Mouse (Mus musculus) ES-E14 (cell line): Measurements from ENCODE around the gene Slc9b1.

Experiments
- CHD2 ChIP-seq: IDR thresholded peaks from 2 replicates; pipeline ENCODE4 v1.6.1; 2014; ENCODE audit warnings: mild to moderate bottlenecking, low read depth, low read length, inconsistent platforms
- ZC3H11A ChIP-seq: IDR thresholded peaks from 2 replicates; pipeline ENCODE4 v1.6.1; 2012; ENCODE audit warnings: low read depth, mild to moderate bottlenecking, inconsistent platforms, low read length, borderline replicate concordance

DNA sequence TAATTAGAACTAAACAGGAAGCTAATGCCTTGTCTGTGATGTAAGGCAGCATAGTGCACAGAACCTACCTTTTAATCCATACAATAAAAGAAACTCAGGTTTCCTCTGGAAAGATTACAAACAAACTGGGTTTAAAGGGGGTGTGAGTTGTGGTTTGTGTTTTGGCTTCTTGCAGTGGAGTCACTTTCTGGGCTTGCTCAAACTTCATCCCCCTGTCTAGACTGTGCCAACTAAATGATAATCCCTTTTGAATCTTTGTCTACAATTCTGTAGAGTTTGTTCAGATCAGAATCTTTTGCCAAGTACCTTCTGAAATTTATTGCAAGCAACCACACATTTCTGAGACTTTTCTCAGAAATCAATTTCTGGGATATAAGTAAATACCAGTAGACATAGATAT, 97.1 kb downstream of the Slc9b1 start:
- TF ChIP-seq CHD2: no peak
- TF ChIP-seq ZC3H11A: no peak
